Comparison of ENCODE assay signal across 25 mouse cellular contexts in the genomic region with DNA sequence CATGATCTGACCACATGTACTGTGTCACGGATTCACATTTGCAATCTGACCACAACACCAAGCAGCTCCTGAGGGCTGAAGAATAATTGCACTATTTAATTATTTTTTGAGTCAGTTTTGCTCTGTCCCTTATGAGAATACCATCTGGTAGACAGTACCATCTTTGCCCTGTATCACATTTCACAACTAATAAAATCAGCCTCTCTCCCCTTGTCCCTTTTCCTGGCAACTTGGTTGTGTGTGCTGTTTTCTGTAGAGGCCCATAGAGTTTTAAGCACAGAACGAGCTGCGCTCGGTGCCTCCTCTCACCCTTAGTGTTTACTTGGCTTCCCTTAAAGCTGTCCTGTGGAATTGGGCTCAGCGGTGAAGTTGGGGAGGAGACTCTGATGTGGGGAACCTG.
DNase-seq lines count a peak whose midpoint lies in the region; ATAC-seq and TF ChIP-seq lines count a peak whose summit lies in the region.
"Had no signal": no experiment of that assay in that cellular context is flagged by ENCODE, and none has a peak within 500 bp of the region (broad histone marks: within the 10 kb centered on the region; RNA-seq: fewer than 3 reads in every experiment).

No protein-coding gene starts in this region.

- no peak for DNase-seq in cerebellum, adult 9-11 months
- no peak for DNase-seq in kidney, adult 18-20 months
- DNase-seq in kidney, postnatal 0 days (ENCODE audit: low spot score) = peak; percentile 59
- DNase-seq in kidney, postnatal 36 days = no peak
- DNase-seq: adrenal gland, adult 8-10 months; adrenal gland, postnatal 14 days; adrenal gland, postnatal 36 days; B cell, adult 2 months; cerebellum, adult 11 months; cerebellum, adult 18-20 months; cerebellum, adult 8-10 months; cerebellum, postnatal 10 days; cerebellum, postnatal 25 days; forebrain, postnatal 0 days had no signal

- no peak overlapping the region for H3K27ac ChIP-seq in kidney, embryonic 14.5 days (ENCODE audit: low read depth, low read length)
- H3K27ac ChIP-seq in kidney, postnatal 0 days = no peak overlapping the region
- H3K27ac ChIP-seq: embryonic facial prominence, embryonic 10.5 days; embryonic facial prominence, embryonic 12.5 days; forebrain, embryonic 13.5 days; forebrain, embryonic 15.5 days had no signal

- H3K9ac ChIP-seq in kidney, embryonic 14.5 days (ENCODE audit: low read depth, low read length) = no peak overlapping the region
- H3K9ac ChIP-seq in kidney, postnatal 0 days (ENCODE audit: low read depth, low read length) = no peak overlapping the region
- H3K9ac ChIP-seq: embryonic facial prominence, embryonic 12.5 days; forebrain, embryonic 13.5 days; forebrain, embryonic 15.5 days; forebrain, postnatal 0 days had no signal

- 0 out of 2 replicates have a peak, but pooled peaks have one; percentile 20 for ATAC-seq in cerebellum, adult (ENCODE audit: insufficient number of reproducible peaks, low FRiP score, low TSS enrichment)
- ATAC-seq in kidney, embryonic 14.5 days (ENCODE audit: low FRiP score, low TSS enrichment) = peak; percentile 60; the same call in 1 of the 2 replicates
- peak; percentile 25; the same call in 1 of the 2 replicates for ATAC-seq in kidney, postnatal 0 days (replicated peaks; ENCODE audit: low FRiP score, low read depth)
- ATAC-seq: activated CD4-positive, CD25-positive, alpha-beta regulatory T cell, adult 4 months; CD4-positive, CD25-positive, alpha-beta regulatory T cell, adult 4 months; forebrain, embryonic 13.5 days; forebrain, embryonic 15.5 days; forebrain, postnatal 0 days; Patski had no signal

- WGBS in kidney, embryonic 14.5 days = 36% methylated on average over 5 of the region's 5 CpGs
- WGBS in kidney, postnatal 0 days = 25% methylated on average over 5 of the region's 5 CpGs

- TF ChIP-seq CTCF in kidney, postnatal 0 days (IDR thresholded peaks at IDR 0.05; ENCODE audit: low read depth) = no peak

- H3K9me3 ChIP-seq in kidney, embryonic 14.5 days (ENCODE audit: control insufficient read depth, low read length) = no peaks in the 10 kb centered on the region
- H3K9me3 ChIP-seq in kidney, postnatal 0 days (replicated peaks; ENCODE audit: low read length) = no peaks in the 10 kb centered on the region
- H3K9me3 ChIP-seq: embryonic facial prominence, embryonic 10.5 days; embryonic facial prominence, embryonic 12.5 days; forebrain, embryonic 13.5 days; forebrain, embryonic 15.5 days had no signal

- 0 out of 2 replicates have a peak, but pooled peaks cover 8% of the 10 kb centered on the region for H3K4me1 ChIP-seq in kidney, embryonic 14.5 days (ENCODE audit: control insufficient read depth, insufficient read depth, low read length)
- H3K4me1 ChIP-seq in kidney, postnatal 0 days (replicated peaks; ENCODE audit: insufficient read depth, low read length) = no peaks in the 10 kb centered on the region
- H3K4me1 ChIP-seq: embryonic facial prominence, embryonic 12.5 days; forebrain, embryonic 13.5 days; forebrain, embryonic 15.5 days had no signal

- H3K4me2 ChIP-seq in kidney, embryonic 14.5 days (replicated peaks; ENCODE audit: low read depth, low read length) = no peak overlapping the region
- H3K4me2 ChIP-seq in kidney, postnatal 0 days (ENCODE audit: low read length) = no peak overlapping the region
- H3K4me2 ChIP-seq: embryonic facial prominence, embryonic 12.5 days; forebrain, embryonic 13.5 days; forebrain, embryonic 15.5 days had no signal

- no peaks in the 10 kb centered on the region for H3K27me3 ChIP-seq in kidney, embryonic 14.5 days (ENCODE audit: control insufficient read depth, insufficient read depth, low read length)
- no peaks in the 10 kb centered on the region for H3K27me3 ChIP-seq in kidney, postnatal 0 days (ENCODE audit: insufficient read depth, low read length)
- H3K27me3 ChIP-seq: CH12.LX; embryonic facial prominence, embryonic 12.5 days; forebrain, embryonic 13.5 days; forebrain, embryonic 15.5 days had no signal

- H3K36me3 ChIP-seq in kidney, embryonic 14.5 days (ENCODE audit: control insufficient read depth, insufficient read depth, low read length) = no peaks in the 10 kb centered on the region
- no peaks in the 10 kb centered on the region for H3K36me3 ChIP-seq in kidney, postnatal 0 days (ENCODE audit: insufficient read depth, low read length)
- H3K36me3 ChIP-seq: embryonic facial prominence, embryonic 10.5 days; embryonic facial prominence, embryonic 12.5 days; forebrain, embryonic 15.5 days; G1E had no signal

- no peak overlapping the region for H3K4me3 ChIP-seq in kidney, embryonic 14.5 days (ENCODE audit: low read length)
- H3K4me3 ChIP-seq in kidney, postnatal 0 days (replicated peaks; ENCODE audit: low read depth, low read length) = no peak overlapping the region
- H3K4me3 ChIP-seq: embryonic facial prominence, embryonic 10.5 days; embryonic facial prominence, embryonic 12.5 days; forebrain, embryonic 13.5 days; forebrain, embryonic 15.5 days had no signal
